Mouse (Mus musculus): ENCODE results near the gene Ppme1.

GRCm38 (mm10) chr7:100310290-100310689 lies 61.8 kb downstream of the Ppme1 start:
- TF ChIP-seq CTCF (IDR thresholded peaks at IDR 0.05; ENCODE audit: borderline replicate concordance, extremely low read depth, insufficient read depth, insufficient read length) (no peak), POLR2A (IDR thresholded peaks at IDR 0.05; ENCODE audit: borderline replicate concordance, extremely low read depth, insufficient read depth, insufficient read length, poor library complexity, severe bottlenecking) (no peak)
